Mouse (Mus musculus) myocyte (in vitro differentiated cells): Measurements from ENCODE around the gene F11r. TPM values are rescaled to one million over a fixed set of nuclear protein-coding genes. Genes with fewer than 3 reads are reported as not detected.

Experiments
- H3K27me3 ChIP-seq: one replicate; pipeline ENCODE4 v1.6.1; 2011; ENCODE audit not compliant: control insufficient read depth, insufficient read depth, insufficient read length
- H3K36me3 ChIP-seq: one replicate; pipeline ENCODE4 v1.6.1; 2011; ENCODE audit not compliant: control insufficient read depth, insufficient read depth
- H3K4me2 ChIP-seq: one replicate; pipeline ENCODE4 v1.6.1; 2011; ENCODE audit warnings: low read depth, control low read depth
- H3K4me3 ChIP-seq: one replicate; pipeline ENCODE4 v1.5.1; 2011; ENCODE audit warnings: mild to moderate bottlenecking, control low read depth, moderate library complexity
- H3K79me2 ChIP-seq: one replicate; pipeline ENCODE4 v1.6.1; 2011; ENCODE audit not compliant: control insufficient read depth, insufficient read depth
- H3ac ChIP-seq: one replicate; pipeline ENCODE4 v1.6.1; 2011; ENCODE audit not compliant: control insufficient read depth, insufficient read length
- CEBPB ChIP-seq: IDR thresholded peaks from 2 replicates; pipeline ENCODE4 v1.6.1; 2011; ENCODE audit warnings: mild to moderate bottlenecking, moderate library complexity; ENCODE audit not compliant: poor library complexity, insufficient read depth, severe bottlenecking
- E2F4 ChIP-seq: IDR thresholded peaks from one replicate; pipeline ENCODE4 v1.6.1; 2011; ENCODE audit warnings: mild to moderate bottlenecking, control low read depth, moderate library complexity; ENCODE audit not compliant: insufficient read depth
- MAX ChIP-seq: IDR thresholded peaks from one replicate; pipeline ENCODE4 v1.6.1; 2011; ENCODE audit warnings: low read depth, mild to moderate bottlenecking, control low read depth
- MYOD1 ChIP-seq, 3 experiments: IDR thresholded peaks; one replicate each; pipeline ENCODE4 v1.6.1; 2011; ENCODE audit warnings: control low read depth in 2 of 3, low read depth in 2 of 3, mild to moderate bottlenecking in 2 of 3, moderate library complexity in 1 of 3; ENCODE audit not compliant: insufficient read length in 2 of 3, control insufficient read depth in 1 of 3
- MYOG ChIP-seq, 3 experiments: IDR thresholded peaks; one replicate each; pipeline ENCODE4 v1.6.1; 2011; ENCODE audit warnings: control low read depth in 2 of 3, low read depth in 2 of 3, mild to moderate bottlenecking in 2 of 3; ENCODE audit not compliant: insufficient read length in 2 of 3, control insufficient read depth in 1 of 3, insufficient read depth in 1 of 3
- POLR2A ChIP-seq: IDR thresholded peaks from one replicate; pipeline ENCODE4 v1.6.1; 2011; ENCODE audit warnings: low read depth, mild to moderate bottlenecking, control low read depth, moderate library complexity; ENCODE audit not compliant: insufficient read length
- POLR2AphosphoS2 ChIP-seq: IDR thresholded peaks from one replicate; pipeline ENCODE4 v1.6.1; 2011; ENCODE audit warnings: low read depth, control low read depth; ENCODE audit not compliant: insufficient read length
- REST ChIP-seq: IDR thresholded peaks from one replicate; pipeline ENCODE4 v1.6.1; 2011; ENCODE audit warnings: mild to moderate bottlenecking, control low read depth, moderate library complexity; ENCODE audit not compliant: insufficient read depth, insufficient read length
- SRF ChIP-seq: IDR thresholded peaks from one replicate; pipeline ENCODE4 v1.6.1; 2011; ENCODE audit warnings: low read depth; ENCODE audit not compliant: control insufficient read depth, insufficient read length
- TCF12 ChIP-seq: IDR thresholded peaks from one replicate; pipeline ENCODE4 v1.6.1; 2011; ENCODE audit warnings: mild to moderate bottlenecking, control low read depth; ENCODE audit not compliant: poor library complexity, insufficient read depth, severe bottlenecking
- TCF3 ChIP-seq: IDR thresholded peaks from one replicate; pipeline ENCODE4 v1.6.1; 2011; ENCODE audit warnings: low read depth, control low read depth; ENCODE audit not compliant: insufficient read length
- USF1 ChIP-seq: IDR thresholded peaks from one replicate; pipeline ENCODE4 v1.6.1; 2011; ENCODE audit warnings: low read depth, mild to moderate bottlenecking, control low read depth, moderate library complexity
- polyA plus RNA-seq: library from polyadenylated mRNA; unstranded; fragments of >200 nt; fragmentation: generic; extraction: Trizol; gene quantifications from one replicate; pipeline ENCODE4 v1.2.1, GENCODE M21; 2012; ENCODE audit warnings: missing spikeins

The F11r gene
- polyA plus RNA-seq, 1 experiment = 24.2 TPM

- Histone ChIP-seq H3K4me3 (no peak overlapping the region), H3ac (no peak overlapping the region), H3K27me3 (no peaks in the 10 kb centered on the region), H3K79me2 (no peaks in the 10 kb centered on the region), H3K4me2 (no peak overlapping the region), H3K36me3 (no peaks in the 10 kb centered on the region)
- TF ChIP-seq CEBPB (no peak), SRF (no peak), MYOD1 (IDR thresholded peaks at IDR 0.05; ENCODE audit: control insufficient read depth in 1 of 3, insufficient read length in 2 of 3, low read depth in 2 of 3) (no peak), POLR2AphosphoS2 (no peak), E2F4 (no peak), POLR2A (no peak), USF1 (no peak), REST (no peak), TCF3 (no peak), TCF12 (no peak), MYOG (IDR thresholded peaks at IDR 0.05; ENCODE audit: control insufficient read depth in 1 of 3, insufficient read depth in 1 of 3, insufficient read length in 2 of 3, low read depth in 2 of 3) (no peak), MAX (no peak)
These were observed 9.5 kb downstream of the F11r start for GRCm38 (mm10) chr1:171446854-171447253.

- Histone ChIP-seq H3K27me3 (no peaks in the 10 kb centered on the region), H3K36me3 (no peaks in the 10 kb centered on the region), H3ac (no peak overlapping the region), H3K4me2 (no peak overlapping the region), H3K4me3 (no peak overlapping the region), H3K79me2 (no peaks in the 10 kb centered on the region)
- TF ChIP-seq MAX (no peak), CEBPB (no peak)
These were observed 10.4 kb downstream of the F11r start for GRCm38 (mm10) chr1:171447692-171448091.

GRCm38 (mm10) chr1:171450062-171450461 lies 12.7 kb downstream of the F11r start:
- no peak for TF ChIP-seq MYOG (IDR thresholded peaks at IDR 0.05; ENCODE audit: control insufficient read depth in 1 of 3, insufficient read depth in 1 of 3, insufficient read length in 2 of 3, low read depth in 2 of 3)
- TF ChIP-seq POLR2A = no peak
- no peak for TF ChIP-seq POLR2AphosphoS2
- TF ChIP-seq REST = no peak
- TF ChIP-seq CEBPB = no peak
- no peak for TF ChIP-seq TCF3
- no peak for TF ChIP-seq MAX
- no peak for TF ChIP-seq SRF
- TF ChIP-seq MYOD1 (IDR thresholded peaks at IDR 0.05; ENCODE audit: control insufficient read depth in 1 of 3, insufficient read length in 2 of 3, low read depth in 2 of 3) = no peak
- TF ChIP-seq E2F4 = no peak
- TF ChIP-seq USF1 = no peak
- TF ChIP-seq TCF12 = no peak
- H3K79me2 ChIP-seq = no peaks in the 10 kb centered on the region
- no peak overlapping the region for H3K4me2 ChIP-seq
- H3K27me3 ChIP-seq = no peaks in the 10 kb centered on the region
- no peak overlapping the region for H3ac ChIP-seq
- H3K36me3 ChIP-seq = no peaks in the 10 kb centered on the region
- H3K4me3 ChIP-seq = no peak overlapping the region

- H3K4me2 ChIP-seq = no peak overlapping the region
- TF ChIP-seq CEBPB = no peak
- TF ChIP-seq REST = no peak
- TF ChIP-seq POLR2AphosphoS2 = no peak
- TF ChIP-seq MYOG (IDR thresholded peaks at IDR 0.05; ENCODE audit: control insufficient read depth in 1 of 3, insufficient read depth in 1 of 3, insufficient read length in 2 of 3, low read depth in 2 of 3) = no peak
- no peak for TF ChIP-seq TCF12
- TF ChIP-seq MYOD1 (IDR thresholded peaks at IDR 0.05; ENCODE audit: control insufficient read depth in 1 of 3, insufficient read length in 2 of 3, low read depth in 2 of 3) = no peak
- no peak for TF ChIP-seq E2F4
- no peak for TF ChIP-seq TCF3
- no peak for TF ChIP-seq SRF
- TF ChIP-seq MAX = no peak
- no peak for TF ChIP-seq USF1
- TF ChIP-seq POLR2A = no peak
- no peaks in the 10 kb centered on the region for H3K79me2 ChIP-seq
- H3ac ChIP-seq = no peak overlapping the region
- no peak overlapping the region for H3K4me3 ChIP-seq
- H3K36me3 ChIP-seq = no peaks in the 10 kb centered on the region
- no peaks in the 10 kb centered on the region for H3K27me3 ChIP-seq
These were observed 13.7 kb downstream of the F11r start for GRCm38 (mm10) chr1:171451001-171451400.

DNA sequence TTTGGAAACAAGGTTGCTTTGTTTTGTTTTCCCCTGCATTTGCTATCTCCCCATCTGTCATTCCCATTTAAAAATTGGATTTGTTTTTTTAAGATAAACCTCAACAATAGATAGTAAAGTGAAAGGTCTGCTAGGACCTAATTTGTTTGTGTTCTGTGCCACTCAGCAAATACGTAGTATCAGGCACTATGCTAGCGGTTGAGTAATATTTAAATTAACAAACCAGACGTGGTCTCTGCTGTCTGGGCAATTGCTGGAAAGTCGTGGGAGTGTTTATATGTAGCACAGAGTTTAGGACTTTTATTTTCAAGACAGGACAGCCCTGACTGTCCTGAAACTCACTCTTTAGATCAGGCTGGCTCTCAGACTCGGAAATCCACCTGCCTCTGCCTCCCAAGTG lies 15.2 kb downstream of the F11r start:
- no peak overlapping the region for H3ac ChIP-seq
- TF ChIP-seq CEBPB = no peak
- no peak for TF ChIP-seq E2F4
- TF ChIP-seq TCF12 = no peak
- TF ChIP-seq POLR2AphosphoS2 = no peak
- TF ChIP-seq MAX = no peak
- TF ChIP-seq MYOG (IDR thresholded peaks at IDR 0.05; ENCODE audit: control insufficient read depth in 1 of 3, insufficient read depth in 1 of 3, insufficient read length in 2 of 3, low read depth in 2 of 3) = no peak
- no peak for TF ChIP-seq SRF
- TF ChIP-seq MYOD1 (IDR thresholded peaks at IDR 0.05; ENCODE audit: control insufficient read depth in 1 of 3, insufficient read length in 2 of 3, low read depth in 2 of 3) = no peak
- no peak for TF ChIP-seq USF1
- H3K4me3 ChIP-seq = no peak overlapping the region
- no peak overlapping the region for H3K4me2 ChIP-seq
- no peaks in the 10 kb centered on the region for H3K36me3 ChIP-seq
- H3K27me3 ChIP-seq = no peaks in the 10 kb centered on the region
- no peaks in the 10 kb centered on the region for H3K79me2 ChIP-seq
